Mouse (Mus musculus): ENCODE data around the gene Serpinf2. TPM values are rescaled to one million over a fixed set of nuclear protein-coding genes. Genes with fewer than 3 reads are reported as not detected.

The Serpinf2 gene
- polyA plus RNA-seq (2012): 0.15 TPM in 1 of 2 replicates, not detected in the other

DNA sequence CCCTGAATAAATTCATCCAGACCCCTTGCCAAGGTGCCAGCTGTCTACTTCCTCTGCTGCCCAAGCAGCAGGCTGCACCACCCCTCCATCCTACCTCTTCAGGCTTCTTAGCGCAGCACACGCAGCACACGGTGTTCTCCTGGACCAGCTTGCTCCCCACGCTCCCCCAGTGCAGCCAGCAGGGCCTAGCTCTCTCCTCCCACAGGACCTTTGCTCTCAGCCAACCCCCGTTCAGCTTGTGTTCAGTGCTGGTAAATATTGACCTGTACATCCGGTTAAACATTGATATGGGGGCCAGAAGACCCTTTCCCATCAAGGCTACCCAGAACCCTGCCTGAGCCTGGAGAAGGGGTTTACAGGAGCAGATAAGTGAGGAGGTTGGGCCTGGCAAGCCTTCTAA lies at the start of gene Serpinf2:
TSS of gene Serpinf2 (minus strand) at position 229 of the 400 bp plus-strand sequence.

DNA sequence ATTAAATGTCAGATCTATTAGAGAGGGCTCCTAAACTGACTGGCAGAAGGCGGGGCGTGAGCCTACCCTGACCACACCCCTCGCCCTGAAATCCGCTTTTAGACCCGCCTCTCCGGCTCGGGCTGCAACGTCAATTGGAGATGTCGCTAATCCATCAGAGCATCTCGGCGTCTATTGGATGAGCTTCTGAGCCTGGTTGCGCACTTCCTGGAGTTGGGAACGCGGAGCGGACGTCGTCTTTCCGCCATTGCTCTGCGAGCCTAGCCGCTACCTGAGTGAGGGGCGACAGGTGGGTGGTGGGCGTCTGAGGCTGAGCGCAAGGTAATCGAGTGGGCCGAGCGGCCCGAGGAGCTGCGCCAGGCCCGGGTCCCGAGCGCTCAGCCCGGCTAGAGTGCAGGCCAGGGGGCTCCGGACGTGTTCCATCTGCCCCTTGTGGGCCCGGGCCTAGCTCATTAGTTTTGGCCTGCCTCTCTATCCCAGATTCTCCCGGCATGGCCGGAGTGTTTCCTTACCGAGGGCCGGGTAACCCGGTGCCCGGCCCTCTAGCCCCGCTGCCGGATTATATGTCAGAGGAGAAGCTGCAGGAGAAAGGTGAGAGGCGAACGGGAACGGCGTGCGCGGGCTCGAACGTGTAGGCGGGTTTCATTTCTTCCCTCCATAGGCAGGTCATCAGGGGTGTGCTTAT lies 47.4 kb upstream of the Serpinf2 start, which contains the start of gene Prpf8:
TSS of gene Prpf8 (plus strand) at position 216 of the 685 bp plus-strand sequence.

DNA sequence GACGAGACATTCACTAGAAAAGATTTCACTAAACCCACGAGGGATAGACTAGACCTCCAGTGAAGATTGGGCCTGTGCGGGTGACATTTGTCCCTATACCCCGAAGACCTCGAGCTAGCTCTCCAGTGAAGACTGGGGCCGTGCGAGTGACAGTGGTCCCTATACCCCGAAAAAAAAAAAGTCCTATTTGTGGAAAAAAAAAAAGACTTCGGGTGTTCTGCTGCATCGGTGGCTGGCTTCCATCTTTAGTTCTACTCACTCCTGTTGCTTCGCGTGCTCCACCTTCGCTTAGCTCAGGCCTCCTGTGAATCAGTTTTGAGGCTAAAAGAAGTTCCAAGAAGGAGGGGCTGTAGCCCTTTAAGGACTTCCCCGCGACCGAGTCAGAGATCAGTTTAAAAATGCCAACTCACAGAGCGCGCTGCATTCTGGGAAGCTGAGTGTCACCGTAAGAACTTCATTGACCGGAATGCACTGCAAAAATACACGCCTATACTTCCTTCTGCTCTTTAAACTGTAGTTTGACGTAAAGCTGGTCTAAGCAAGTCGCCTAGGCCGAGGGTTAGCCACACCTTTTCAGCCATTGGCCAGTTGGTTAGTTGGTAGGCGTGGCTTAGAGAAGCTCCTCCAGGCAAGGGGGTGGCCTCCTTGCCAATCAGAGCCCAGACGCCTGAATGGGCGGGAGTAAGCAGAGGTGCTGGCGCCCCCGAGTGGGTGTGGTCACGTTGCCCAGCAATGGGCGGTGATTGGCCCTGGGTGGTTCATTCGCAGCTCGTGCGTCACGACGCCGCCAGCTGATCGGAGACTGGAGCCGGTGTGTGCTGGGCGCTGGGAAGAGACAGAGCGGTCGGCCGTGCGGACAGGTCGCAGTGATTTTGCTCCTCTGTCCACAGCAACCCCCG lies 21.7 kb upstream of the Serpinf2 start, which contains the start of gene Tlcd2:
TSS of gene Tlcd2 (plus strand) at position 872 of the 899 bp plus-strand sequence.

DNA sequence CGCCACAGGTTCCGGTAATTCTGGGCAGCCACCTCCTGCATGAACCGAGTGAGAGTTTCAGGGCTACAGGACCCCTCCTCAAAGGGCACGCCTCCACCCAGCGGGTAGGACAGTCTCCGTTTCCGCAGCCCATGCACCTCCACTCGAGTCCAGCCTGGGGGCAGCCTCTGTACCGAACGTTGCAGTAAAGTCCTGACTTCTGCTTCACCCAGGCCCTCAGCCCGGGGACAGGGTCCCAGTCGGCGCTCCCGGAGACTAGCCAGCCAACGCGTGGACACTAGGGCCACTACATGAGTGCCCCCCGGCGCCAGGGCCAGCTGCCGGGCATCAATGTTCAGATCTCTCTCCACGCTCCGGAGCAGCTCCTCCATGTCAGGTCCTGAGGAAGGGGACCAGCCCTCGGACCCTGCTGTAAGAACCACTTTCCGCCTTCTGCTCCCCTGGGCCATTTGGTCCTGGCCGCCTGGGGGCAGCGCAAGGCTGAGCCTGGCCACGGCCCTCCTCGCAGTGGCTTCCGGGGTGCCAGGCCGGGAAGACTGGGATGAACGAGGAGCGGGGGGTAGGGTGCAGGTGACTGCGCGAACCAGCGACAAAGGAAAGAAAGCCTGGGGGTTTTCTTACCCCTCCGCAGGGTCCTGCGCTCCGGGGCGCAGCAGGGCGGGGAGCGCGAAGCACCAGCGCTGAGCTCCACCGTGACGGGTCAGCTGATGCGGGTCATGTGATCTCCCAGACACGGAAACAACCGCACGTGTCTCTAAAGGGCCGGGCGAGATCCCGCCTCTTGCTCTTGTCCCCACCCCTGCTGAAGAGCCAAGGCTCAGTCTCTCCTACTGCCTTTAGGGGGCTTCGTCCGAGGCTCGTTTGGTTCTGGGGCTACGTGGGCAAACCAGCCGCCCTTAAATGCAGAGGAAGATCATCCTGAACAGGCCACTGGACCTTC lies 14.9 kb upstream of the Serpinf2 start, which contains the start of gene Wdr81:
TSS of gene Wdr81 (minus strand) at position 727 of the 940 bp plus-strand sequence.

DNA sequence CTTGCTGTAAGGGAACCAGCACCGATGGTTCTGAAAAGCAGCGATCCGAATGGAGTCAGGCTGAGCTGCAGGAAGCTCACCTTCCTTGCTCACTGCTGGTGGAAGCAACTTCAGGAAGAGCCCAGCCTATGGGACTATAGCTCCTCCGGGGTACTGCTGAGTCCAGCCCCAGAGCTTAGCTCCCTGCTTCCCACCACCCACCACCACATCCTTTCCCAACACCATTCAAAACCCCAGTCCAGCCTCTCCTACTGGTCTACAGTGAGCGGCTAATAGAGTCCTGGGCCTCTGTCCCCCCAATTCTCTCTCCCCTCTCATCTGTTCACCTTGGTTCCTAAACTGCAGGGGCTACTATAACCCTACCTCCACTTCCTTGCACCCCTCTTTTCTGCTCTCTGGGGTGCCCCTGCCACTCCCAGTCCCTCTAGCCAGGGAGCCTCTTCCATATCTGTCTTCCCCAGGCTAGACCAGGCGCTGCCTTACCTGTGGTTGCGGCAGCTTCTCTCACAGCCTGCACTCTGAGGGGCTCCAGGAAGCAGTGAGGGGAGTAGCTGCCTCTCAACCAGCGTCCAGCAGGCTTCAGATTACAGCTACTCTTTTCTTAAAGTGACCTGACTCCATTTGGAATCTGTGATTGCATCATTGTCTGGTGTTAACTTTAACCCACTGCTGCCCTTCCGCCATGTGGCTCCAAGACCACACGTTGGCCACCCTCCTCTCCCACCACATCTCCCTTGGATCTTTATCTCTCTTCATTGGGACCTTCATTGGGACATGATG lies 17.2 kb downstream of the Serpinf2 start, which contains the start of gene Serpinf1:
TSS of gene Serpinf1 (minus strand) at position 689 of the 780 bp plus-strand sequence.

Other genes with a start within 250 kb of the Serpinf2 start
- gene Dph1, start 248.3 kb downstream of the Serpinf2 start, polyA plus RNA-seq (2012): 66.4 and 73.8 TPM in 2 replicates
- 0.83 and 0.88 TPM in 2 replicates for gene Rtn4rl1, start 245.8 kb downstream of the Serpinf2 start, polyA plus RNA-seq (2012)
- gene Rpa1, start 91.3 kb downstream of the Serpinf2 start, polyA plus RNA-seq (2012): 63.7 and 70.6 TPM in 2 replicates
- gene Smyd4, start 91.2 kb downstream of the Serpinf2 start, polyA plus RNA-seq (2012): 1.0 and 1.1 TPM in 2 replicates
- gene Serpinf1, start 16.9 kb downstream of the Serpinf2 start, polyA plus RNA-seq (2012): 70.7 and 77.3 TPM in 2 replicates
- 19.9 and 22.9 TPM in 2 replicates for gene Wdr81, start 15.1 kb upstream of the Serpinf2 start, polyA plus RNA-seq (2012)
- 4.8 and 6.5 TPM in 2 replicates for gene Tlcd2, start 22.1 kb upstream of the Serpinf2 start, polyA plus RNA-seq (2012)
- 39.6 and 47.9 TPM in 2 replicates for gene Prpf8, start 47.2 kb upstream of the Serpinf2 start, polyA plus RNA-seq (2012)
- gene Rilp, start 70.5 kb upstream of the Serpinf2 start, polyA plus RNA-seq (2012): 1.1 and 1.7 TPM in 2 replicates
- gene Scarf1, start 73.9 kb upstream of the Serpinf2 start, polyA plus RNA-seq (2012): 15.1 and 16.1 TPM in 2 replicates
- 11.7 and 18.5 TPM in 2 replicates for gene Slc43a2, start 92.1 kb upstream of the Serpinf2 start, polyA plus RNA-seq (2012)
- 50.6 and 61.9 TPM in 2 replicates for gene Pitpna, start 148.5 kb upstream of the Serpinf2 start, polyA plus RNA-seq (2012)
- gene Inpp5k, start 191.4 kb upstream of the Serpinf2 start, polyA plus RNA-seq (2012): 51.1 and 62.5 TPM in 2 replicates
- gene Myo1c, start 210.9 kb upstream of the Serpinf2 start, polyA plus RNA-seq (2012): 20.9 and 22.6 TPM in 2 replicates
- gene Crk, start 239.7 kb upstream of the Serpinf2 start, polyA plus RNA-seq (2012): 90.4 and 104 TPM in 2 replicates